Mouse (Mus musculus) liver, embryonic 14.5 days (tissue): ENCODE measurements around the gene Ets1.

Experiments used
- CTCF ChIP-seq: IDR thresholded peaks from 2 replicates; pipeline ENCODE4 v1.5.1; 2016; ENCODE audit warnings: antibody characterized with exemption, low read depth, control low read depth
- EP300 ChIP-seq: IDR thresholded peaks from 2 replicates; pipeline ENCODE4 v1.6.1; 2016; ENCODE audit warnings: antibody characterized with exemption, low read depth

- TF ChIP-seq EP300 (no peak), CTCF (no peak)
Observed at GRCm38 (mm10) chr9:32595076-32595820, 40.8 kb upstream of the Ets1 start.
